Mouse (Mus musculus) liver, embryonic 12.5 days (tissue): ENCODE data around the gene Lhfpl2. TPM values are rescaled to one million over a fixed set of nuclear protein-coding genes. Genes with fewer than 3 reads are reported as not detected.

Source experiments
- ATAC-seq: fragments of 200-750 bp; cut with Nextera tagmentation; 2 replicates; pipeline ENCODE4 v1.8.0; 2017; ENCODE audit warnings: moderate number of reproducible peaks, mild to moderate bottlenecking, moderate library complexity
- H3K27ac ChIP-seq: fragments of 300-500 bp; sonication (generic); 2 replicates; pipeline ENCODE4 v1.5.1; 2016; ENCODE audit warnings: mild to moderate bottlenecking
- H3K27me3 ChIP-seq: fragments of 300-500 bp; sonication (generic); replicated peaks from 2 replicates; pipeline ENCODE4 v1.6.1; 2016; ENCODE audit warnings: mild to moderate bottlenecking, moderate library complexity
- H3K36me3 ChIP-seq: fragments of 300-500 bp; sonication (generic); 2 replicates; pipeline ENCODE4 v1.6.1; 2016; ENCODE audit warnings: mild to moderate bottlenecking, moderate library complexity
- H3K4me1 ChIP-seq: fragments of 300-500 bp; sonication (generic); 2 replicates; pipeline ENCODE4 v1.6.1; 2016
- H3K4me2 ChIP-seq: fragments of 300-500 bp; sonication (generic); 2 replicates; pipeline ENCODE4 v1.6.1; 2016; ENCODE audit warnings: mild to moderate bottlenecking, moderate library complexity
- H3K4me3 ChIP-seq: fragments of 300-500 bp; sonication (generic); 2 replicates; pipeline ENCODE4 v1.5.1; 2016; ENCODE audit warnings: mild to moderate bottlenecking, moderate library complexity
- H3K9ac ChIP-seq: fragments of 300-500 bp; sonication (generic); 2 replicates; pipeline ENCODE4 v1.6.1; 2016; ENCODE audit warnings: mild to moderate bottlenecking, moderate library complexity
- H3K9me3 ChIP-seq: fragments of 300-500 bp; sonication (generic); replicated peaks from 2 replicates; pipeline ENCODE4 v1.6.1; 2016; ENCODE audit warnings: mild to moderate bottlenecking, moderate library complexity
- WGBS: fragments of 180-500 bp; shearing (Covaris S2); methylation state at CpG from one replicate; pipeline ENCODE4 v1.1.7; 2016; ENCODE audit not compliant: insufficient replicate concordance; 5-methylcytosine and 5-hydroxymethylcytosine counted together
- polyA plus RNA-seq: library from polyadenylated mRNA; unstranded; fragments of >200 nt; fragmentation: Nextera tagmentation; extraction: Ambion mirVana; gene quantifications from 2 replicates; pipeline ENCODE4 v1.2.1, GENCODE M21; 2016

Lhfpl2 gene
- polyA plus RNA-seq, 1 experiment from 2014 or later = 7.1 TPM

DNA sequence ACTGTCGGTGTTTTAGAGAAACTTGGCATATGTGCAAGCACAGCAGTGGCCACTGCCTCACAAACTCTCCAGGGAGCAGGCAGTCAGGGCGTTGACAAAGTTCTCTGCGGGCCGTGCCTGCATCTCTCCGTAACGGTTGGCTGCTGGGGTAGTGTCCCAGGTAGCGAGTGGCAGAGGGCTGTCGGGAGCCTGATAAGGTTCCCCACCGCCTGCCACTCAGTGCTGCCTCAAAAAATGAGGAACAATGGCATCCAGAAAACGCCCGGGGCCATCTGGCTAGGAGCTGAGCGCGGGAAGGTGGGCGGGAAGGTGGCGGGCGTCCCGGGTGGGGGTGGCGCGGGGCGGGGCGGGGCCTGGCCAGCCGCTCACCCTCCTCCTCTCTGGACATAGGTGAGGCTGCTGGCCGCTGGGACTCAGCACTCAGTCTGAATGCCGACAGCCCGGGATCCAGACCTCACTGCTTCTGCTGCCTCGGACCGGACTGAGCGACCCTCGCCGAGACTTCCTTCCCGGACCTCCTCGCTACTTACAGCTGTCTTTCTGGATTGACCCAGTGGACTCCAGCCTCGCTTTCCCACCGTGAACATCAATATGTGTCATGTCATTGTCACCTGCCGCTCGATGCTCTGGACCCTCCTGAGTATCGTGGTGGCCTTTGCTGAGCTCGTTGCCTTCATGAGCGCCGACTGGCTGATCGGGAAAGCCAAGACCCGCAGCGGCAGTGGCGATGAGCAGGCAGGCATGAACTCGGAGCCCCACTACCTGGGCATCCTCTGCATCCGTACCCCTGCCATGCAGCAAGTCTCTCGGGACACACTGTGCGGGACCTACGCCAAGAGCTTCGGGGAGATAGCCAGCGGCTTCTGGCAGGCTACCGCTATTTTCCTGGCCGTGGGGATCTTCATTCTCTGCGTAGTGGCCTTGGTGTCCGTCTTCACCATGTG is 116.3 kb downstream of the Lhfpl2 start:
- Histone ChIP-seq H3K27me3 (peaks cover 17% of the 10 kb centered on the region; the same call in 1 of the 2 replicates), H3K36me3 (no peaks in the 10 kb centered on the region), H3K9me3 (no peaks in the 10 kb centered on the region), H3K27ac (no peak overlapping the region), H3K9ac (peak overlapping the region; percentile 65), H3K4me3 (peak overlapping the region; percentile 59), H3K4me2 (peak overlapping the region; percentile 88), H3K4me1 (peaks cover 57% of the 10 kb centered on the region)
- WGBS = 2% methylated on average over 55 of the region's 55 CpGs
- ATAC-seq = peak; percentile 76

GRCm38 (mm10) chr13:94174577-94175279 is 117.1 kb downstream of the Lhfpl2 start:
- Histone ChIP-seq H3K27ac (no peak overlapping the region), H3K9ac (peak overlapping the region; percentile 65), H3K4me1 (peaks cover 57% of the 10 kb centered on the region), H3K36me3 (no peaks in the 10 kb centered on the region), H3K9me3 (no peaks in the 10 kb centered on the region), H3K4me3 (peak overlapping the region; percentile 59), H3K4me2 (peak overlapping the region; percentile 88), H3K27me3 (peaks cover 17% of the 10 kb centered on the region; the same call in 1 of the 2 replicates)
- ATAC-seq = no peak
- 17% methylated on average over 16 of the region's 16 CpGs for WGBS

- H3K27ac ChIP-seq = no peak overlapping the region
- H3K9me3 ChIP-seq = no peaks in the 10 kb centered on the region
- 0 out of 2 replicates have a peak, but pooled peaks have one; percentile 46 for ATAC-seq
- H3K4me3 ChIP-seq = peak overlapping the region; percentile 59
- WGBS = 25% methylated on average over 6 of the region's 6 CpGs
- peaks cover 17% of the 10 kb centered on the region; the same call in 1 of the 2 replicates for H3K27me3 ChIP-seq
- peak overlapping the region; percentile 88 for H3K4me2 ChIP-seq
- peaks cover 58% of the 10 kb centered on the region for H3K4me1 ChIP-seq
- H3K9ac ChIP-seq = no peak overlapping the region; the same call in 1 of the 2 replicates
- H3K36me3 ChIP-seq = no peaks in the 10 kb centered on the region
Observed at GRCm38 (mm10) chr13:94175379-94176050, 117.9 kb downstream of the Lhfpl2 start.

GRCm38 (mm10) chr13:94177148-94177547 is 119.6 kb downstream of the Lhfpl2 start:
- Histone ChIP-seq H3K27me3 (peaks cover 17% of the 10 kb centered on the region; the same call in 1 of the 2 replicates), H3K9me3 (no peaks in the 10 kb centered on the region), H3K36me3 (no peaks in the 10 kb centered on the region), H3K4me1 (peaks cover 56% of the 10 kb centered on the region), H3K9ac (no peak overlapping the region), H3K27ac (no peak overlapping the region), H3K4me2 (peak overlapping the region; percentile 27; the same call in 1 of the 2 replicates), H3K4me3 (no peak overlapping the region)
- WGBS = 40% methylated on average over 7 of the region's 7 CpGs
- ATAC-seq = no peak

- Histone ChIP-seq H3K9me3 (no peaks in the 10 kb centered on the region), H3K36me3 (no peaks in the 10 kb centered on the region), H3K4me1 (peaks cover 42% of the 10 kb centered on the region), H3K27me3 (peaks cover 16% of the 10 kb centered on the region; the same call in 1 of the 2 replicates), H3K9ac (no peak overlapping the region), H3K4me2 (no peak overlapping the region), H3K27ac (no peak overlapping the region), H3K4me3 (no peak overlapping the region)
- WGBS = 72% methylated on average over 11 of the region's 11 CpGs
- no peak for ATAC-seq
Observed at GRCm38 (mm10) chr13:94178401-94179040, 120.9 kb downstream of the Lhfpl2 start.

DNA sequence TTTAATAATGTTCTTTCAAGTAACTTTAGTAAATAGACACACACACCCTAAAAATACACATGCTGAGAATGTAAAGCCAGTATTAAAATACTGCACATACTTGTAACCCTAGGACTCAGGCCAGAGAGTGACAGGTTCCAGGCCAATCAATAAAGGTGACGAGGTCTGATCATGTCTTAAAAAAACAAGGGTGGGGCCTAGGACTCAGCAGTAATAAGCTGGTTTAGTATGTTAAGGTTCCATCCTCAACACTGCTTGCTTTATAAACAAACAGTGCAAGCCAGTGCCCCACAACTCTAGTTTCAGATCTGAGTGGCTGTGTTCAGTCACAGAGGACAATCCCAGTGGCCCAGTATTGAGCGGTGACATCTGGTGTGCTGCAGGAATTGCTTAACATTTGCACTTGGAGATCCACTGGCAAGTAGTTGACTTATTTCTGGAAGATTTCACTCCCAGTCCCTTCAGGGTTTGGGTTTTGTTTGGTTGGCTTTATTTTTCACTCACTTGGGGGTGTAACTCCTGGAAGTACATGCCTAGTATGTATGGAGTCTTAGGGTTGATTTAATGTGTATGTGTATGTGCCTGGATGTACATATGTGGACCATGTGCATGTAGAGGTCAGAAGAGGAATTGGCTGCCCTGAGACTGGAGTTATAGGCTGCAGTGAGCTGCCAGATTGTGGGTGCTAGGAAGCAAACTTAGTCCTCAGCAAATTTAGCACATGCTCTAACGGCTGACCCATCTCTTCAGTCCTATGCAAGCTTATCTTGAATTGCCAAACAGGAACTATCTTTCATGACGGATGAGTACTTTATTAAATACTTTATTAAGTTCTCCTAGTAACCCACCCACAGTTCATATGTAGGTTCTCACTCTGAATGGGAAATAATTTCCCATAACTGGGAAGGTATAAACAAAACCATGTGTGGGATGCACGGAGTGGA is 123.2 kb downstream of the Lhfpl2 start:
- Histone ChIP-seq H3K36me3 (no peaks in the 10 kb centered on the region), H3K4me3 (no peak overlapping the region), H3K9me3 (no peaks in the 10 kb centered on the region), H3K27me3 (no peaks in the 10 kb centered on the region), H3K4me2 (no peak overlapping the region), H3K27ac (no peak overlapping the region), H3K9ac (no peak overlapping the region), H3K4me1 (peaks cover 20% of the 10 kb centered on the region)
- ATAC-seq = no peak
- WGBS = 63% methylated on average over 5 of the region's 5 CpGs

DNA sequence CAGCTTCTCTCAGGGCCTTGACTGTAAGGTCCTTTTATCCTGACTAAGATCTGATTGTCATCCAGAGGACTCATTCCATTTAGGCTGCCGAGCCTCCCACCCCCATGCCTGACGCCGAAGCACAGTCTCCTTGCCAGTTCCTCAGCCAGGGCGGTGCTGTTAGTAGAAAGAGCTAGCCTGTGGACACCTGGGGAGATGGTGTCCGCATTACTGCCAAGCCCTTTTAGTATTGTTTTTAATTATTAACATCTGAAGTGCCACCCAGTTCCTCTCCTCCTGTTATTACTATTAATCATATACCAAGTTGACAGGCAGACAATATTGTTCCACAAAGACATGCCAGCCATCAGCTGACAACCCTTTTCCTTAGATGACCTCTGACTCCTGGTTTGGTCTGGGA is 124.4 kb downstream of the Lhfpl2 start:
- H3K27ac ChIP-seq = no peak overlapping the region
- 75% methylated on average over 5 of the region's 5 CpGs for WGBS
- no peaks in the 10 kb centered on the region for H3K9me3 ChIP-seq
- ATAC-seq = no peak
- no peak overlapping the region for H3K4me2 ChIP-seq
- peaks cover 8% of the 10 kb centered on the region; the same call in 1 of the 2 replicates for H3K4me1 ChIP-seq
- no peak overlapping the region for H3K9ac ChIP-seq
- H3K4me3 ChIP-seq = no peak overlapping the region
- no peaks in the 10 kb centered on the region for H3K27me3 ChIP-seq
- H3K36me3 ChIP-seq = no peaks in the 10 kb centered on the region

GRCm38 (mm10) chr13:94183372-94184021 is 125.9 kb downstream of the Lhfpl2 start:
- Histone ChIP-seq H3K27me3 (no peaks in the 10 kb centered on the region), H3K9ac (no peak overlapping the region), H3K9me3 (no peaks in the 10 kb centered on the region), H3K36me3 (no peaks in the 10 kb centered on the region), H3K4me1 (0 out of 2 replicates have a peak, but pooled peaks cover 7% of the 10 kb centered on the region), H3K4me3 (no peak overlapping the region), H3K4me2 (no peak overlapping the region), H3K27ac (no peak overlapping the region)
- no peak for ATAC-seq
- 64% methylated on average over 8 of the region's 8 CpGs for WGBS

DNA sequence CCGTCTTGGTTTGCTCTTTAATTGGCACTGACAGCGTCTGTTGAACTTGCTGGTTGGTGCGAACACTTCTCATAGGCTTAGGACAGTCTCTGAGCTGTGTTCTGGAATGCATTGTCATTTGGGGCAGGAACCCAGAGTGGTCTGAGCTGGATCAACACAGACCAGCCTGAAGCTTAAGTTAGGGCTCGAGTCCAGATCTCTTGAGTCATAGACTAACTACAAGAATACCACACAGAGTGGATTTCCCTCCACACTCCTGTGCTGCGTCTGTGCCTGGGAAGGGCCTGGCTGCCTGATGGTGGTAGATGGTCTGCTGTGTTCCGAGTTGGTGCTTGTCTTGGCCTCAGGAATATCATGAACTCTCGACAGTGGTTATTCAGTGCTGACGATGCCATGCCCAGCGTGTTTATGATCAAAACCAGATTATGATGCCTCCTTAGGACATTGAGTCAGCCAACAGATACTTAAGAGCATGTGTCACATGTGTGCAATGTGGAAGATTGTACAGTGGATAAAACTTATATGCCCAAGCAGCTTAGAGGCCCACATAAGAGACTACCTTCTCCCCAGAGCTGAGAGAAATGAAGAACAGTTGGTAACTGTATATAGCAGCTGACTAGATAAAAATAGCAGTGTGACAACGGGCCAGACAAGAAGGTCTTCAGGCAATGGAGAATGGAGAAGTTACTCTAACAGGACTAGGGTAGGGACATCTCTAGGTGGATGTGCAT is 127.3 kb downstream of the Lhfpl2 start:
- H3K4me1 ChIP-seq = 0 out of 2 replicates have a peak, but pooled peaks cover 7% of the 10 kb centered on the region
- H3K36me3 ChIP-seq = no peaks in the 10 kb centered on the region
- no peaks in the 10 kb centered on the region for H3K9me3 ChIP-seq
- H3K27ac ChIP-seq = no peak overlapping the region
- whole genome bisulfite sequencing = 69% methylated on average over 10 of the region's 10 CpGs
- no peak overlapping the region for H3K9ac ChIP-seq
- no peak for ATAC-seq
- no peaks in the 10 kb centered on the region for H3K27me3 ChIP-seq
- H3K4me3 ChIP-seq = no peak overlapping the region
- H3K4me2 ChIP-seq = no peak overlapping the region

- no peaks in the 10 kb centered on the region for H3K27me3 ChIP-seq
- H3K27ac ChIP-seq = no peak overlapping the region
- ATAC-seq = no peak
- H3K4me3 ChIP-seq = no peak overlapping the region
- no peaks in the 10 kb centered on the region for H3K9me3 ChIP-seq
- 0 out of 2 replicates have a peak, but pooled peaks cover 4% of the 10 kb centered on the region for H3K4me1 ChIP-seq
- no peaks in the 10 kb centered on the region for H3K36me3 ChIP-seq
- no peak overlapping the region for H3K9ac ChIP-seq
- no peak overlapping the region for H3K4me2 ChIP-seq
- WGBS = 79% methylated on average over 5 of the region's 6 CpGs
Observed at GRCm38 (mm10) chr13:94185631-94186030, 128.0 kb downstream of the Lhfpl2 start.
